Mouse (Mus musculus) stomach, embryonic 15.5 days (tissue): ENCODE measurements around the gene Itih5. TPM values are rescaled to one million over a fixed set of nuclear protein-coding genes. Genes with fewer than 3 reads are reported as not detected.

Experiments used
- ATAC-seq: fragments of 200-750 bp; cut with Nextera tagmentation; 2 replicates; pipeline ENCODE4 v1.8.0; 2017; ENCODE audit warnings: low read depth, moderate number of reproducible peaks, moderate TSS enrichment; ENCODE audit not compliant: insufficient read depth, low FRiP score
- H3K27ac ChIP-seq: fragments of 300-500 bp; sonication (generic); 2 replicates; pipeline ENCODE4 v1.5.1; 2015; ENCODE audit warnings: mild to moderate bottlenecking, inconsistent platforms
- H3K27me3 ChIP-seq: fragments of 300-500 bp; sonication (generic); replicated peaks from 2 replicates; pipeline ENCODE4 v1.6.1; 2015; ENCODE audit warnings: inconsistent platforms
- H3K36me3 ChIP-seq: fragments of 300-500 bp; sonication (generic); 2 replicates; pipeline ENCODE4 v1.6.1; 2015; ENCODE audit warnings: inconsistent platforms
- H3K4me1 ChIP-seq: fragments of 300-500 bp; sonication (generic); 2 replicates; pipeline ENCODE4 v1.6.1; 2015; ENCODE audit warnings: inconsistent platforms
- H3K4me2 ChIP-seq: fragments of 300-500 bp; sonication (generic); 2 replicates; pipeline ENCODE4 v1.6.1; 2015; ENCODE audit warnings: mild to moderate bottlenecking, inconsistent platforms
- H3K4me3 ChIP-seq: fragments of 300-500 bp; sonication (generic); replicated peaks from 2 replicates; pipeline ENCODE4 v1.5.1; 2015; ENCODE audit warnings: inconsistent platforms
- H3K9ac ChIP-seq: fragments of 300-500 bp; sonication (generic); 2 replicates; pipeline ENCODE4 v1.6.1; 2015; ENCODE audit warnings: inconsistent platforms
- H3K9me3 ChIP-seq: fragments of 300-500 bp; sonication (generic); 2 replicates; pipeline ENCODE4 v1.6.1; 2016; ENCODE audit warnings: inconsistent platforms
- WGBS: fragments of 180-500 bp; shearing (Covaris S2); methylation state at CpG from one replicate; pipeline ENCODE4 v1.1.7; 2015; 5-methylcytosine and 5-hydroxymethylcytosine counted together
- polyA plus RNA-seq: library from polyadenylated mRNA; unstranded; fragments of >200 nt; fragmentation: Nextera tagmentation; extraction: Ambion mirVana; gene quantifications from 2 replicates; pipeline ENCODE4 v1.2.1, GENCODE M21; 2015

Gene Itih5
- polyA plus RNA-seq, 1 experiment from 2014 or later, result 19.4 TPM

DNA sequence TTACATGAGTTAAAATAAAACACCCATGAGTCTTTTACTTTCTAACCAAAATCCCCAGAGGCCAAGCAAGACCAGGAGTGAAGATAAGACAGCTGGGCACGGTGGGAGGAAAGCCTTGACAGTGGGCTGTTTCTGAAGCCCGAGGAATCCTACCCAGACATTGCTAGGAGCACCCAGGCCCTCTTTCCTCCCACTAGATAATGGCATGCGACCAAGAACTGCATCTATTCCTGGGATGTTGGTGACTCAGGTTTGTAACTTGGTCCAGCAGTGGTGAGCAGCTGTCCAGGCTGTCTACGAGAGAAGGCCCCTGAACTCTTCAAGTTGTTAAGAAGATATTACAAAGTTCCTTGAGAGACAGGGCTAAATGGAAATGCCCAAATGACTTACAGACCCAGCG is 112.5 kb downstream of the Itih5 start:
- H3K27me3 ChIP-seq, result no peaks in the 10 kb centered on the region
- H3K9me3 ChIP-seq, result no peaks in the 10 kb centered on the region
- H3K4me3 ChIP-seq, result no peak overlapping the region
- H3K4me2 ChIP-seq, result no peak overlapping the region
- H3K4me1 ChIP-seq, result no peaks in the 10 kb centered on the region
- no peak overlapping the region for H3K9ac ChIP-seq
- 66% methylated on average over 5 of the region's 5 CpGs for WGBS
- no peak overlapping the region for H3K27ac ChIP-seq
- H3K36me3 ChIP-seq, result no peaks in the 10 kb centered on the region
- no peak for ATAC-seq

DNA sequence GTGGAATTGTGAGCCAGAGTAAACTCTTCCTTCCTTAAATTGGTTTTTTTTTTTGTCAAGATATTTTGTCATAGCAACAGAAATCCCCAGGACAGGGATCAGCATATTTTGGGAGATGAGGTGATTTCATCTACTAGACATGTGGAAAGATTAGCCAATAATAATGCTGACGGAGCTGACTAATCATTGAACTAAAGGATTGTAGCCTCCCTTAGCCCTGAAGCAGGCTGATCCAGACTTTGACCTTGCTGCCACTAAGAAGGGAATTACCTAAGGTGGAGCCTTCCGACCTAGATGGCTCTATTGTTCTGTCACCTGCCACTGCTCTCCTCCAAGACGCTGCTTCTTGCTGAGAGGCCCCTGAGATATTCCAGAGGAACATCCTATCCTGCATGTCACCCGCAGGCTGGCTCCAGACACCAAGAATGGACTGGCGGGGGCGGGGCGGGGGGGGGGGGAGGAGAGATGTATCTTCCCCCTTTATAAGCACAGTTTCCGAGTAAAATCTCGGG is 119.3 kb downstream of the Itih5 start:
- no peak overlapping the region for H3K4me2 ChIP-seq
- H3K4me1 ChIP-seq, result no peaks in the 10 kb centered on the region
- no peak overlapping the region for H3K4me3 ChIP-seq
- 58% methylated on average over 9 of the region's 9 CpGs for WGBS
- no peak for ATAC-seq
- no peaks in the 10 kb centered on the region for H3K36me3 ChIP-seq
- no peaks in the 10 kb centered on the region for H3K27me3 ChIP-seq
- H3K9me3 ChIP-seq, result no peaks in the 10 kb centered on the region
- H3K27ac ChIP-seq, result no peak overlapping the region
- H3K9ac ChIP-seq, result no peak overlapping the region

DNA sequence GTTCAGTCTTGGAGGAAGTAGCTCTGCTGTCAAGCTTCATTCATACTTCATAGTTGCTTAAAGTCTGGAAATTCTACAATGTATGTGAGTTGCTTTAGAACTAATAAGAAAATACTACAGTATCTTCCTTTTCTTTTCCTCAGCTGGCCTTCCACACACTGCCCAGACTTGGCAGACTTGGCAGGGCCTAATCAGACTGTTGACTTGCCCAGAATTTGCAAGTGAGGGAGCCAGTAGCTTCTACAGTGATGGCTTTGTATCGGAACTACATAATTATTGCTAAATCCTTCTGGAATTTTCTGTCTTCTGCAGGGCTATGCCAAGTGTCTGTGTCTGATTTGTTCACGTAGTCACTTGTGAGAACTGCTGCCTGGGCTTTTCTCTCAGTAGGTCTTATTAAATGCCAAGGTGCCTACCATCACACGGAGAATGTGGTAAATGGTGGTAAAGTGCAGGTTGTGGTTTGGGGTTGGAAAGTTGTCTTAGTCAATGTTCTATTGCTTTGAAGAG is 120.2 kb downstream of the Itih5 start:
- Histone ChIP-seq H3K4me1 (no peaks in the 10 kb centered on the region), H3K9me3 (no peaks in the 10 kb centered on the region), H3K27ac (no peak overlapping the region), H3K36me3 (no peaks in the 10 kb centered on the region), H3K9ac (no peak overlapping the region), H3K27me3 (no peaks in the 10 kb centered on the region), H3K4me3 (no peak overlapping the region), H3K4me2 (no peak overlapping the region)
- ATAC-seq, result no peak
- WGBS, result 83% methylated on average over 3 of the region's 3 CpGs

DNA sequence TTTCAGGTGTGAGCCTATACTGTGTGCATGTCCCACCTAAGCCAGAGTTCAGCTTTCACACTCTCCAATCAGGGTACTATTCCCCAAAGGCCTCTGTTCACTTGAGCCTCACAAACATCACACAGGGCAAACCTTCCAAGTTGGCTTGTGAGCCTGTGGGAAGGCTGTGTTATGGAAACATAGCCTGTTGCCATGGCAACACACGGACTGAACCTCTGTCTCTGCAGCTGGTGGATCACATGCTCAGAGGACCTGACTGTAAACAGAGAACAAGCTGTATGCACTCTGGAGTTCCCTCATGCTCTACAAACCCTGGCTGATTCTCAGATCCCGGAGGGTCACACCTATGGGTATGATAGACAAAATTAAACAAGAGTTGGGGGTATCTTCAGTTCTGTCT is 122.8 kb downstream of the Itih5 start:
- peak; percentile 76 for ATAC-seq
- Histone ChIP-seq H3K9ac (no peak overlapping the region), H3K27me3 (no peaks in the 10 kb centered on the region), H3K36me3 (no peaks in the 10 kb centered on the region), H3K4me1 (no peaks in the 10 kb centered on the region), H3K27ac (no peak overlapping the region), H3K4me3 (no peak overlapping the region), H3K4me2 (no peak overlapping the region), H3K9me3 (no peaks in the 10 kb centered on the region)
- 23% methylated on average over 2 of the region's 2 CpGs for WGBS

DNA sequence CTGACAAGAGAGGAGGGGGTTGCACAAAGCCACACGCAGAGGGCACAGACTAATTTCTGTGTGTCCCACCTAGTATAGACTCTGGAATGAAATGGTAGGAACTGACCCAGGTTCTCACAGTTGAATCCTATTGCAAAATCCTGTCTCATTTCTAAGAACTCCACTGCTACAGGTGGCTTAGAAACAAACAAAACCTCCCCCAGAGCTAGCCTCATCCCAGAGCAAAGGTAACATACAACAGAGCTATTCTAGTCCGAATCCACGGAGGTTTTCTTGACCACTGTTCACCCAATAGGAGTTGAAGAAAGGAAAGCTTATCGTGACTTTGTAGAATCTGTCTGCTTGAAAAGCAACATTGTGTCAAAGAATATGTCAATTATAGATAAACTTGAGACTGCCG is 130.3 kb downstream of the Itih5 start:
- Histone ChIP-seq H3K27ac (no peak overlapping the region), H3K9me3 (no peaks in the 10 kb centered on the region), H3K4me2 (no peak overlapping the region), H3K4me1 (0 out of 2 replicates have a peak, but pooled peaks cover 2% of the 10 kb centered on the region), H3K27me3 (no peaks in the 10 kb centered on the region), H3K36me3 (no peaks in the 10 kb centered on the region), H3K4me3 (no peak overlapping the region), H3K9ac (no peak overlapping the region)
- ATAC-seq, result no peak
- 43% methylated on average over 5 of the region's 5 CpGs for WGBS

DNA sequence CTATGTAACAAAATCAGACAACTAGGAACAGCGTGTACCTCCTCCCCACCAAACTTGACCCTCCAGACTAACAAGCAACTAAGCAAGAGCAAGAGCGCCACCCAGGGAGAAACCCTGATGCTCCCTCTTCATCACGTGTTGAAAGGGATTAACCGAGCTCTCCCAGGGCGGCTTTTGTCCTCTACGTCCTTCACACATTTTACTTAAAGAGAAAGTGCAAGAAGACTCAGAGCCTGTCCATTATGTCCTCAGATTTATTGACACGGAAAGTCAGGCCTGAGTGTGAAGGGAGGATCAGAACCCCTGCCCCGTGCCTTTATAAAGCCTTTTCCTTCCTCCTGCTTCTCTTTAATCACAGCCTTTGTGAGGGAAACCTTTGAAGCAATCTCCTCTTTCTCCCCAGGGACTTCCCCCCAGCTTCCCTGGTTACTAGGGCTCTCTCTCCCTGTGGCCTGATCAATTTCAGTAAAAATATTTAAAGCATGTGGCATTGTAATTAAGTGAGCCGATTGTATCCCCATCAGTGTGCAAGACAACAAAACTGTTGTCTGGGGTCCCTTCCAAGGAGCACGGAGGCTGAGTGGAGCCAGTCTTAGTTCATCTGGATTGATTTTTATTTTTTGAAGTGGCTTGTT is 131.4 kb downstream of the Itih5 start:
- no peaks in the 10 kb centered on the region for H3K27me3 ChIP-seq
- WGBS, result 21% methylated on average over 10 of the region's 10 CpGs
- ATAC-seq, result no peak

DNA sequence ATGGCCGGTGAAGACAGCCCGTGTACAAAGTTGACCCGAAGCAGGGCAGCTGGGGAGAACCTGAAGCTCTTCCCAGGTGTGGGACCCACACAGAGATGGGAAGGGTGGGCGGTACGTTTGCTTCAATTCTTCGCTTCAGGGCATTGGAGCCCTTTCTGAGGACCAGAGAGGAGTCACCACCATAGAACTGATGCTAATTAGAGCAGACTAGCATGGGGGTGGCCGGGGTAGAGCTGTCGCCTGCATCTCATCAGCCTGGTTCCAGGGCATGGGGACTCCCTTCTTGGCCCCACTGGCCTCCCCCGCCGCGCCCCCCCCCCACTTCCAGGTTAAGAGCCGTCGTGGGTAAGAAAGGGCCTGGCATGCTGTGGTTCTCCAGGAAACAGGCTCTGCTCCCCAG is 132.6 kb downstream of the Itih5 start:
- Histone ChIP-seq H3K9ac (no peak overlapping the region), H3K4me1 (0 out of 2 replicates have a peak, but pooled peaks cover 2% of the 10 kb centered on the region), H3K27ac (no peak overlapping the region), H3K27me3 (no peaks in the 10 kb centered on the region), H3K36me3 (no peaks in the 10 kb centered on the region), H3K4me3 (no peak overlapping the region), H3K9me3 (no peaks in the 10 kb centered on the region), H3K4me2 (no peak overlapping the region)
- WGBS, result 40% methylated on average over 13 of the region's 13 CpGs
- ATAC-seq, result no peak

More for the DNA sequence above, 131.4 kb downstream of the Itih5 start:
- H3K9ac ChIP-seq, result no peak overlapping the region
- H3K4me1 ChIP-seq, result 0 out of 2 replicates have a peak, but pooled peaks cover 2% of the 10 kb centered on the region
- no peak overlapping the region for H3K4me2 ChIP-seq
- H3K9me3 ChIP-seq, result no peaks in the 10 kb centered on the region
- no peak overlapping the region for H3K27ac ChIP-seq
- H3K36me3 ChIP-seq, result no peaks in the 10 kb centered on the region
- H3K4me3 ChIP-seq, result no peak overlapping the region

DNA sequence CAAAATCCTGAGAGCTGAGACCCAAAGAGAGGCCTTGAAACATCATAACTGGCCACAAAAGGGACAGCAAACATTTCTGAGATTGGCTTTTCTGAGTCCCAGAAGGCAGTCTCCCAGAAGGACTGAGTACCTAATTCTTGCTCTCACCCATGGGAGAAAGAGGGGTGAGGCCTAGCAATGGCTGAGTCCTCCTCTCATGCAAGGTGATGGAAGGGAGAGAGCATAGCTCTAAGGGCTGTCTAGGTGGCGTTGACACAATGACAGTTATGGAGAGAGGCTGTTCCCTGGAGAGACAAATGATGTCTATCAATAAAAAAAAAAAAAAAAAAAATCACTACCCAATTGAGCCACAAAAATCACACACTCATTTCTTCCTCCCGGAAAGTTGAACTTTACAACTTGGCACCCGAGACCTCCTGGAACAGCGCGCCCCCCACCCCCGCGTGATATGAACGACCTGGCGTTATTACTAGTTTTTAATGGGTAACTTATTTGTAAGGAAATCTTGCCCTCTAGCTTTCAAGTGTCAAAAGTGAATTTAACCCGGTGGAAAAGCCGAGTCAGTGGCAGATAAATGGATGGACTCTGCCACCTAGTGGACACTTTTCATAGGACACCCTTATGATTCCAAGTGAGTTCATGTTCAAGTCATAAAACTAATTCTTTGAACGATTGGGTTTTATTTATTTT is 134.9 kb downstream of the Itih5 start:
- 0 out of 2 replicates have a peak, but pooled peaks cover 2% of the 10 kb centered on the region for H3K4me1 ChIP-seq
- no peaks in the 10 kb centered on the region for H3K36me3 ChIP-seq
- H3K9ac ChIP-seq, result no peak overlapping the region
- WGBS, result 8% methylated on average over 12 of the region's 12 CpGs
- no peak overlapping the region for H3K27ac ChIP-seq
- 0 out of 2 replicates have a peak overlapping the region, but pooled peaks have one; percentile 25 for H3K4me2 ChIP-seq
- no peak overlapping the region for H3K4me3 ChIP-seq
- ATAC-seq, result no peak; the same call in 1 of the 2 replicates
- no peaks in the 10 kb centered on the region for H3K9me3 ChIP-seq
- no peaks in the 10 kb centered on the region for H3K27me3 ChIP-seq

DNA sequence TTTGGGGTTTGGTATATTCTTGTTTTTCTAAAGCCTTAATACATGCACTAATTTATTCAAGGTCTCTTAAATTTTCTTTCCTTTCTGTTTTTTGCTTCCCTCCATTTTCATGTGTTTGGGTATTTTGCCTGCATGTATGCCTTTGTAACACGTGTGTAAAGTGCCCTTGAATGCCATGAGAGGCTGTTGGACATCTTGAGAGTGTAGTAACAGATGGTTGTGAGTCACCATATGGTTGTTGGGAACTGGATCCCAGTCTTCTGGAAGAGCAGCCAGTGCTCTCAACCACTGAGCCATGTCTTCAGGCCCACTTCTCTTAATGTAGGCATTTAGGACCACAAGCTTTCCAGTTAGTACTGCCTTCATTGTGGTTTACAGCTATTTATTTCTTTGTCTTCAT is 135.5 kb downstream of the Itih5 start:
- H3K9ac ChIP-seq, result no peak overlapping the region
- no peaks in the 10 kb centered on the region for H3K27me3 ChIP-seq
- no peak overlapping the region for H3K4me3 ChIP-seq
- no peaks in the 10 kb centered on the region for H3K4me1 ChIP-seq
- ATAC-seq, result no peak
- 0% methylated on average over 1 of the region's 1 CpGs for WGBS
- H3K9me3 ChIP-seq, result no peaks in the 10 kb centered on the region
- no peak overlapping the region for H3K4me2 ChIP-seq
- no peaks in the 10 kb centered on the region for H3K36me3 ChIP-seq
- H3K27ac ChIP-seq, result no peak overlapping the region

DNA sequence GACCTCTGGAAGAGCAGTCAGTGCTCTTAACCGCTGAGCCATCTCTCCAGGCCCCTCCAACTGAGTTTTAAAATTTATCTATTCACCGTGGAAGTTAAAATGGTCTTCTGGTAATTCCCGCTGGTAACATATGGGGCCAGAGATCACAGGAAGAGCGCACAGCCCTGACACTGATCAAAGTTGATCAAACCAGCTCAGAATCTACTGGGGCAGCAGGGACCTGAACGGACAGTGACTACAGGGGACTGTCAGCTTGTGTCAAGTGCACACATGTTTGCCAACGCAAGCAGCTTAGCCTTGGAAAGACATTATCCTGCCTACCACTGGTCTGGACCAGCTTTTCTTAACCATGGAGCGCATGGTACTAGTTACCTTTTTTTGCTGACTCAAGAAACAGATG is 136.7 kb downstream of the Itih5 start:
- WGBS, result 81% methylated on average over 7 of the region's 7 CpGs
- no peaks in the 10 kb centered on the region for H3K4me1 ChIP-seq
- H3K4me3 ChIP-seq, result no peak overlapping the region
- no peak overlapping the region for H3K4me2 ChIP-seq
- no peak overlapping the region for H3K27ac ChIP-seq
- H3K9ac ChIP-seq, result no peak overlapping the region
- no peaks in the 10 kb centered on the region for H3K27me3 ChIP-seq
- no peaks in the 10 kb centered on the region for H3K9me3 ChIP-seq
- H3K36me3 ChIP-seq, result no peaks in the 10 kb centered on the region
- no peak for ATAC-seq

DNA sequence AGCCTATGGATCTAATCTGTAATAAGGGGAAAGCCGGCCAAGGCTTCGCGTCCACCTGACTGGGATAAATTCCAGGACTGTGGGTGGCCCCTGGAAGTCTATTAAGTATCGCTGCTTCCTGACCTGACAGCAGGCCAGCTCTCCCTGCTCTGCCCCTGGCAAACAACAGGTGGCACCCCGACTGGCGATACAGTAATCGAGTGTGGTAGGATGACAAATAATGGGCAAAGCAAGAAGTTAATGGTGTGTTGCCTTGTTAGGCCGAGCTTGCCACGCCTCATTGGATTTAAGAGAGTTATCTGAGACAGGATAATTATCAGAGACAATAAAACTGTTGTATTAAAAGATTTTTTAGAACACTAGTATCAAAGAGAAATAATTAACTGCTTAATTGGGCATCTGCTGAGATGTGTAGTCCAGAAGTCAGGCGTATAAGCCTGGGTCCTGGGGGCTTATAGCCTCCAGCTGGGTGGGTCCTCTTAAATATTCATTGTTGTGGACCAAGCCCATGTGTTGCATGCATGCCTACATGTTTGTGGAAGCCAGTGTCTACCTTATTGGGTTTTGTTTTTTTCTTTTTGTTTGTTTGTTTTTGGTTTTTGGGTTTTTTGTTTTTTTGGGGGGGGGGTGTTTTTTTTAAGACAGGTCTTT is 140.3 kb downstream of the Itih5 start:
- no peaks in the 10 kb centered on the region for H3K9me3 ChIP-seq
- no peaks in the 10 kb centered on the region for H3K27me3 ChIP-seq
- 47% methylated on average over 10 of the region's 10 CpGs for WGBS
- no peak overlapping the region for H3K4me3 ChIP-seq
- no peak overlapping the region for H3K4me2 ChIP-seq
- H3K4me1 ChIP-seq, result 0 out of 2 replicates have a peak, but pooled peaks cover 2% of the 10 kb centered on the region
- ATAC-seq, result no peak
- H3K36me3 ChIP-seq, result no peaks in the 10 kb centered on the region
- H3K9ac ChIP-seq, result no peak overlapping the region
- H3K27ac ChIP-seq, result no peak overlapping the region

DNA sequence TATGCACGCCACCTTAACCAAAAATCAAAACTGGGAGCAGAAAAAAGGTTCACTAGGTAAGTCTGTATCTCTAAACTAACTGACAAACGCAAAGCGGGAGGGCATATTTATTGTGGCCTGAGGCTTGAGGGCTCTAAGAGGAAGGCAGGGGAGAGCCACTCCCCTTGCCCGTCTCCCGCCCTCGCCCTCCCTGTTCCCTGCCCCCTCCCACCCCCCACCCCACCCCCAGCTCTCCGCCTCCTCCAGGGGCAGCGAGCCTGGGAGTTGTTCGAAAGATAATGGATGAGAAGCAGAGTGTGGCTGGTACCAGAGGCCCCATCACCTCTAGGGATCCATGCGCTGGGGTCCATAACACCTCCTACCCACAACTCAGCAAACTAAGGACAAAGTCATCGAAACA is 142.5 kb downstream of the Itih5 start:
- H3K27ac ChIP-seq, result no peak overlapping the region
- H3K4me2 ChIP-seq, result peak overlapping the region; percentile 40
- ATAC-seq, result no peak
- no peaks in the 10 kb centered on the region for H3K9me3 ChIP-seq
- no peak overlapping the region for H3K4me3 ChIP-seq
- whole genome bisulfite sequencing, result 9% methylated on average over 11 of the region's 11 CpGs
- H3K36me3 ChIP-seq, result no peaks in the 10 kb centered on the region
- H3K4me1 ChIP-seq, result peaks cover 5% of the 10 kb centered on the region; the same call in 1 of the 2 replicates
- no peaks in the 10 kb centered on the region for H3K27me3 ChIP-seq
- no peak overlapping the region for H3K9ac ChIP-seq
